Mouse (Mus musculus): ENCODE data around the gene Nmur1.
A peak's percentile ranks its signal among the peaks of the same experiment; 100 is the strongest.

Nmur1 gene

DNA sequence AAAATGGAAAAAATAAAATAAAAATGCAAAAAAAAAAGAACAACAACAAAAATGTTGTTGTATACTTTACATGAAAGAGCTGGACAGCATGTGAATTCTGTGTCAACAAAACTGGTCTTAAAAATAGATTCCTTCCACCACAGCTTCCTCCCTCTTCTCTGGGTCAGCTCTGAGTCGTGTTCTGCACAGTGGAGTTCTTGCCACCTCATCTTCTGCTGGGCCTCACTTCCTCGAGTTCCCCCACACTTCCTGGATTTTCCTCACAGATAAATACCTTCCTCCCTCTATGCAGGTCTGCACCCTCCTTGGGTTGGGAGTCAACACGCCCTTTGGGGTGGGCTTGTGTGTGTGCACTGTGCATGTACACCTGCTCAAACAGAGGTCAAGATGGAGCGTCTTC lies 19.7 kb downstream of the Nmur1 start:
- DNase-seq: no peak

GRCm38 (mm10) chr1:86404834-86405233 lies 21.2 kb downstream of the Nmur1 start:
- no peak for DNase-seq

DNA sequence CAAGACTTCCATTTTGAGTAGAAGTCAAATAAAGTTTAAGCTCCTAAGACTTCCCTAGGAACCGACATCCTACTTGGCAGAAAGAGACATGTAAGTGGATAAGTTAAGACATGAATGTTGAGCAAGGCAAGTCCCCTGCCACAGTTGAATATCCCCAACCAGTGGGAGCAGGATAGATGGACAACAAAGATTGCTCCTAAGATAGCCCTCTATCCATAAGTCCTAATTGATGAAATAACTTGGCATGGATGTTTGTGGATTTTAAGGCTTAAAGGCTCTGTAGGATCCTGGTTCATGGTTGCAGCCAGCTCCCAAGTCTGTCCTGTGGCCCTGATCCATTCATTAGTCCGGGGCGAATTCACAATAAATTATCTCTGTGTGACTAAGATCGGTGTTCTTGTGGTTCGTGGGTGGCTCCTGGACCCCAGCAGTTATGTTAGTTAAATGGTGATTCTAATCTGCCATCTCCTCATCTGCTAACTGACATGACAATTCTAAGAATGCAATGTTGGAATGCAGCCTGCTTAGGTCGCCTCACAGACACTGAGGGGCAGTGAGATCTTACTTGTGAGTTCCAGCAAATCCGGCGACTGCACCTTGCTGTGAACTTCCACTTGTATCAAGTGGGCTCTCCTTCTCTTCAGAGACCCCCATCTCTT lies 25.8 kb downstream of the Nmur1 start:
- no peak for DNase-seq

GRCm38 (mm10) chr1:86399322-86399721 lies 26.7 kb downstream of the Nmur1 start:
- DNase-seq: no peak

DNA sequence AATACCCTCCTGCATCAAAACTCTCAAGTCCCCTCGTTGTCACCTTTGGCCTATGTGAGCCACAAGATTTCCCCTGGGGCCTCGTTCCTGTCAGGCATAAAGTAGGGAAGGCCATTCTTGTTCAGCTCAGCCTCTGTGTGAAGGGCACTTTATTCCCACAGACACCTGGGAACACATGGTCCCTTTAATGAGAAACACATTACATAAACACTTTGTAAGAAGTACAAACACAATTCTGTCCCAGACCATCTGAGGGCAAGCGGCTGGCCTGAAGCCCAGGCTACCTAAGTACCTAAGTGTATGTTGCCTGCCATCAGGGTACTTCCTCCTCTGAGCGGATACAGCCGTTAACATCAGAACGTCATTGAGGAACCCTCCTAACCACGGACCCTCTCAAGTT lies 27.8 kb downstream of the Nmur1 start:
- DNase-seq: no peak

DNA sequence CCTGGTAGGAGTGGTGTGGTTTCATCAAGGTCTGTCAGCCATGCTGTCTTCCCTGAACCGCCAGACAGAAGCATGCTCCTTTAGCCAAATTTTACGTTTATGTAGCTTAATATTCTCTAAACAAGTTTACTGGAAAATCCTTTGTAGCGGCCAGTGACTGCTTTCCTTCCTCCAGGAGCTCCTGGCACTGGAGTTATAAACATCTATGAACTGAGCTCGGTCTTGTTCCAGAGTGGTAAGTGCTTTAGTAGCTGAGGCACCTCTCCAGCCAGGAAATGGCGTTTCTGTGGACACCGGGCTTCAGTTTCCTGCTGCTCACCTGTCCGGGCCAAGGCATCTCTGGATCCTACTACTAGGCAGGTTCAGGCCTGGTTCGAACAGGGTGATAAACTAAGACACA lies 28.4 kb downstream of the Nmur1 start:
- DNase-seq: no peak

GRCm38 (mm10) chr1:86395897-86396296 lies 30.1 kb downstream of the Nmur1 start:
- DNase-seq: no peak

- DNase-seq: no peak
Measured at GRCm38 (mm10) chr1:86394246-86394645, 31.8 kb downstream of the Nmur1 start.

- DNase-seq: no peak
Measured at GRCm38 (mm10) chr1:86393219-86393618, 32.8 kb downstream of the Nmur1 start.

GRCm38 (mm10) chr1:86391425-86391824 lies 34.6 kb downstream of the Nmur1 start:
- DNase-seq: peak; percentile 28

GRCm38 (mm10) chr1:86389230-86389629 lies 36.8 kb downstream of the Nmur1 start:
- peak; percentile 55 for DNase-seq

DNA sequence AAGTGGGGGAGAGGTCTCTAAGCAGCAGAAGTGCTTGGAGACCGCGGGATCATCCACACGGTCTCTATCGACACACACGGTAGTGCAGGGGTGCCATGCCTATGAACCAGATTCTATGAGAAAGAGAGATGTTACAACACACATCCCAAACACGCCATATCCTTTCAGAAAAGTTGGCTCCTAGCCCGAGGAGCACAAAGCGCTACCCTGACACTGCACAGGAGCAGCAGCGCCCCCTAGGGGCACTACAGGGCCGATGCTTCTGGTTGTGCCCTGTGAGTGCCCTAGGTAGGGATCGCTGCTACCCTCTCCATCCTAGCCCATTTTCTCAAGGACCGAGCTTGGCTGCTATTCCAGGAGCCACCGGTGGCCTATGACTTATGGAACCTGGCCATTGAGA lies 45.0 kb downstream of the Nmur1 start:
- DNase-seq: peak; percentile 40

- DNase-seq: no peak
Measured at GRCm38 (mm10) chr1:86379161-86379569, 46.9 kb downstream of the Nmur1 start.

- DNase-seq: no peak
Measured at GRCm38 (mm10) chr1:86378662-86379061, 47.4 kb downstream of the Nmur1 start.

DNA sequence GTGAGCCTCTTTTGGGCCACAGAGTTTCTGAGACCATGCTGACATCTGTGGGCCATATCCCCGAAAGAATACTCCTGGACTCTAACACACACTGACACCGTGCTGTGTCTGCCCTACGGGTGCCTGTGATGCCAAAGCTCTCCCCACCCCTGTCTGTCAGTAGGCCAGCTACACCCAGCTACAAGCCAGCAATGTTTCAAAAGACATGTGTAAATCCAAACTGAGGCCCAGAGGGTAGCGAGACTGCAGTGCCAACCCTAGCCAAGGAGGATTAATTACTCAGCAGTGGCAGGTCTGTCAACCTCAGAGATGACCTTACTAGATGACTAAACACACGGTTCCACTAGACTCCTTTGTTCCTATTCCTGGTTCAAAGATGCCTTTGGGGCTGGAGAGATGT lies 49.7 kb downstream of the Nmur1 start:
- no peak for DNase-seq

DNA sequence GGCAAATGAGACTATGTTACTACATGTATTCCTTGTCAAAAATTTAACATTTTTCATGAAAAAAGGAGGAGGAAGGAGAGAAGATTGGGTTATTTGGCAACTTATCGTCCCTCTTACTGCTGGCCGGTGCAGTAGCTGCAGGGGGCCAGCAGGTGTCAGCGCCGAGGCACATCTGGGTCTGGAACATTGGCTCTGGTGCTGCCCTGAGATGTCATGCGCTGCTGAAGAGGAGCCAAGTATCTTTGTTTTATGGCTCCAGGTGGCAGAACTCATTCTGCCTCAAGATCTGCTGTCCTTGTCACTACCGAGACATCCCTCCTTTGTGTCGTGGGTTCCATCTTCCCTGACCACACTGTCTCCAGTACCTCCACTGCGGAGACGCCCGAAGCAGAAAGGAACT lies 54.0 kb downstream of the Nmur1 start:
- no peak for DNase-seq

DNA sequence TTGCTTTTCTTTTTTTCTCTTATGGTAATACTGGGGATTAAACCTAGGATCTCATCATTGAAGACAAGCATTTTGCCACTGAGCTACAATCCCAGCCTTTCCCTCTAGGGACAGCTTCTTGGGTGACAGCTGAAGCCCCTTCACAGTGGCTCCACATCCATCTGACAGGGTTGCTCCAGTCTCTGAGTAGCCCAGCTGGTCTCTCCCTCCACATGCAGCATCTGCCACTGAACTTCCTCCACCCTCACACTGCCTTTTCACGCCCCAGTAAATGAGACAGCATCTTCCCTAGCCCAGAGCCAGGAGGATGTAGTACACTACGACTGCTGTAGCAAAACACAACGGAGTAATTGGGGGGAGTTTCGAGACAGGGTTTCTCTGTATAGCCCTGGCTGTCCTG lies 57.9 kb downstream of the Nmur1 start:
- no peak for DNase-seq

DNA sequence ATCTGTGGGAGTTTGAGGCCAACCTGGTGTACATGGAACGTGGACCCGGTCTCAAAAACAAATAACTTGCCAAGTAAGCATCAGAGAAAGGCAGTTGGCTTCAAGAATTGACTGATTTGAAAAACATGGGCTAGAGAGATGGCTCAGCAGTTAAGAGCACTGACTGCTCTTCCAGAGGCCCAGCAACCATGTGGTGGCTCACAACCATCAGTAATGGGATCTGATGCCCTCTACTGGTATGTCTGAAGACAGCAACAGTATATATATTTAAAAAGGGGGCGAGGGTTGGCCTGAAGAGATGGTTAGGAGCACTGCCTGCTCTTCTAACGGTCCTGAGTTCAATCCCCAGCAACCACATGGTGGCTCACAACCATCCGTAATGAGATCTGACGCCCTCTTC lies 62.4 kb downstream of the Nmur1 start:
- DNase-seq: no peak

DNA sequence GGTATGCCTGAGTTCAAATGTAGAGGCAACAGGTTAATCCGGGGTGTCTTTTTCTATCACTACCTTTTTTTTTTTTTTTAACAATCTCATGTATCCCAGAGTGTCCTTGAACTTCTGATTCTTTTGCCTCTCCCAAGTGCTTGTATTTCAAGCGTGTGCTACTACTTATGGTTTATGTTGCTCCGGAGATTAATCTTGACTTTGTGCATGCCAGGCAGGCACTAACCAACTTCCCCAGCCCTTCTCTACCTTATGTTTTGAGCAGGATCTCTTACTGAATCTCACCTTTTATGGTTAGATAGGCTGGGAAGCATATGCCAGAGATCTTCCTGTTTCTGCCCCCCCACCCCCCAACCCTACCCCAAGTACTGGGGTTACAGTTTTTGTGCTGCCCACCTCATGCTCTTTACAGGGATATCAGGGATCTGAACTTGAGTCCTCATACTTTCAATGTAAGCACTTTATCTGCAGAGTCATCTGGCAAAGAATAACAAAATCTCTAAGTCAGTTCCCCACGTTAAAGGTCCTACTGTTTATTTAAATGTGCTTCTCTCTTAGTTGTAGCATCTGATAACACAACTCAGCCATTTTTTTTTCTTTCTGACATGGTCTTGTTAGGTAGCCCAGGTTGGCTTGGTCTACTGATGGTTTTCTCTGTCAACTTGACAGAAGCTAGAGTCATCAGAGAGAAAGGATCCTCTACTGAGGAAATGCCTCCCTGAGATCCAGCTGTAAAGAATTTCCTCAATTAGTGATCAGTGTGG lies 64.0 kb downstream of the Nmur1 start:
- DNase-seq: no peak

DNA sequence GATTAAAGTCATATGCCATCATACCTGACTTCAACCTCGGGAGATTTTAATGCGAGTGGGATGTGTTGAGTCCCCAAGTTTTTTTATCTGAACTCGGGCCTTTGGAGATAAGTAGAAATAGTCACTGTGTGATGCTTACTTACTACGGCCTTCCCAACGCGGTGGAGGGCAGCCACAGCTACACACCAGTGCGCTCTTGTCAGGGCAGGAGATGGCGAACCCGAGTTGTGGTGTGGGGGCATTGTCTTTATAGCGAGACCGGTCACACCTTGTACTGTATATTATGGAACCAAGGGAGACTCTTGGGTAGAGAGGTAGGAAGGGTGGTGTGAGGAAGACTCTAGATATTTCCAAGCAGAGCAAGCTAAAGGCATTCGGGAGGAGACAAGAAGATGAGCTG lies 65.6 kb downstream of the Nmur1 start:
- no peak for DNase-seq

DNA sequence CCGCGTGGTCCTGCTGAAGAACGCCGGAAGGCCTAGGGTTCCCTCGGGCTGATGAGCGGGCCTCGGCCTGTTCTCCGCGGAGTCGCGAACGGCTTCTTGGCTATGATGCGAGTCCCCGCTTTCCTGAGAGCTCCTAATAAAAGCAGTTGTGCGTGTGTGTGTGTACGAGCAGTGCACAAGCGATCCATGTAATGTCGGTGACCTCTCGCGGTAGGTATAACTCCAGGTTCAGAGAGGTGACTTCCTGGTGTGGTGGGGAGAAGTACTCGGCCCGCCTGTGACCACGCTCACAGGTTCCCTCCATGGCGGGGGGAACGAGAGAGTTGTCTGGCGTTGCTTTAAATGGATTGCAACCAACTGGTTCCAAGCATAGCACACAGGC lies 66.2 kb downstream of the Nmur1 start:
- DNase-seq: no peak

- peak; percentile 100 for DNase-seq
Measured at GRCm38 (mm10) chr1:86358906-86359797, 66.9 kb downstream of the Nmur1 start, which contains the start of gene Ncl. Gene Ncl, minus strand, starts transcription at chr1:86359400.

GRCm38 (mm10) chr1:86358229-86358905 lies 67.7 kb downstream of the Nmur1 start:
- DNase-seq: peak; percentile 47
